Mouse (Mus musculus) fat pad, adult 2 months (tissue): Measurements from ENCODE around the gene Cwc27.

Source experiments
- DNase-seq: peaks from one replicate; pipeline ENCODE4 v3.0.0-alpha.2; 2011; ENCODE audit warnings: low read depth, low spot score; ENCODE audit errors: extremely low read depth

The Cwc27 gene

GRCm38 (mm10) chr13:104650145-104650544 is 166.8 kb downstream of the Cwc27 start:
- DNase-seq, result no peak

GRCm38 (mm10) chr13:104645778-104646425 is 171.0 kb downstream of the Cwc27 start:
- DNase-seq, result no peak

GRCm38 (mm10) chr13:104644185-104644584 is 172.8 kb downstream of the Cwc27 start:
- no peak for DNase-seq

- no peak for DNase-seq
These were observed 176.1 kb downstream of the Cwc27 start for GRCm38 (mm10) chr13:104640694-104641454.

- no peak for DNase-seq
These were observed 178.0 kb downstream of the Cwc27 start for GRCm38 (mm10) chr13:104638988-104639387.

GRCm38 (mm10) chr13:104635965-104636462 is 180.9 kb downstream of the Cwc27 start:
- no peak for DNase-seq

- DNase-seq, result no peak
These were observed 182.2 kb downstream of the Cwc27 start for GRCm38 (mm10) chr13:104634708-104635107.

- DNase-seq, result no peak
These were observed 184.3 kb downstream of the Cwc27 start for GRCm38 (mm10) chr13:104632427-104633167.

GRCm38 (mm10) chr13:104631621-104632205 is 185.2 kb downstream of the Cwc27 start:
- DNase-seq, result no peak

GRCm38 (mm10) chr13:104630808-104631207 is 186.1 kb downstream of the Cwc27 start:
- no peak for DNase-seq

- no peak for DNase-seq
These were observed 187.3 kb downstream of the Cwc27 start for GRCm38 (mm10) chr13:104629621-104630020.

GRCm38 (mm10) chr13:104628019-104628418 is 188.9 kb downstream of the Cwc27 start:
- DNase-seq, result no peak

- DNase-seq, result no peak
These were observed 189.6 kb downstream of the Cwc27 start for GRCm38 (mm10) chr13:104627169-104627909.

GRCm38 (mm10) chr13:104623130-104623891 is 193.6 kb downstream of the Cwc27 start:
- DNase-seq, result no peak

- DNase-seq, result no peak
These were observed 194.7 kb downstream of the Cwc27 start for GRCm38 (mm10) chr13:104622102-104622743.

- DNase-seq, result no peak
These were observed 196.5 kb downstream of the Cwc27 start for GRCm38 (mm10) chr13:104620423-104620822.

GRCm38 (mm10) chr13:104619503-104620288 is 197.2 kb downstream of the Cwc27 start:
- no peak for DNase-seq

- DNase-seq, result no peak
These were observed 199.7 kb downstream of the Cwc27 start for GRCm38 (mm10) chr13:104617201-104617600.
